Mouse (Mus musculus): ENCODE measurements at regions not wholly inside any gene's neighbourhood (a gene's known extent, or its start where the extent isn't known, plus 50 kb on each side); places are given as distances from the start of the nearest gene placed in this dataset.
A peak's percentile ranks its signal among the peaks of the same experiment; 100 is the strongest.
"Not testable (repeated sequence)": the region's sequence is repeated elsewhere in the genome, so short reads cannot be mapped to it uniquely, and the experiment has no call there.

GRCm38 (mm10) chr10:111592416-111593149 lies 86.5 kb downstream of the Phlda1 start:
- DNase-seq (ENCODE audit: low spot score in 2 of 2) = no peak

GRCm38 (mm10) chr10:111593280-111593679 lies 87.2 kb downstream of the Phlda1 start:
- no peak for DNase-seq (ENCODE audit: low spot score in 2 of 2)

DNA sequence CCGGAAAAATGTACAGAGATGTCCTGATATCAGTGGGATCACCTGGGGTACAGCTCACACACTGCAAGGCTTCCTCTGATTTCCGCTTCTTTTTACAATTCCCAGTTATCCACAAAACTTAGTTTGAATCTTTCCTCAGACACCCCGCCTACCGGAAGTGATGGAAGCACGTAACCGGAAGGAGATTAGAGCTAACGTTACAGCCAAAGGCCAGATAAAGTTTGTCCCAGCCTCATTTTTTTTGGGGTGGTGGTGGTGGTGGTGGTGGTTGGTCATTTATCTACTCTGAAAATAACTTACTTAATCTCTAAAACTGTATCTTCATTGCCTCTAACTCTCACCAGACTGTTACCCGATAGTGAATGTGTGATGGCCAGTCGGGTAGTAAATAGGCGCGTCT lies 88.1 kb downstream of the Phlda1 start:
- DNase-seq (ENCODE audit: low spot score in 2 of 2) = no peak

GRCm38 (mm10) chr10:111594651-111595050 lies 88.6 kb downstream of the Phlda1 start:
- no peak for DNase-seq (ENCODE audit: low spot score in 2 of 2)

GRCm38 (mm10) chr10:111595513-111595995 lies 89.5 kb downstream of the Phlda1 start:
- DNase-seq (ENCODE audit: low spot score in 2 of 2) = no peak

GRCm38 (mm10) chr10:111598650-111599049 lies 92.6 kb downstream of the Phlda1 start:
- DNase-seq (ENCODE audit: low spot score in 2 of 2) = no peak

GRCm38 (mm10) chr10:111599297-111600250 lies 93.5 kb downstream of the Phlda1 start:
- no peak for DNase-seq (ENCODE audit: low spot score in 2 of 2)

DNA sequence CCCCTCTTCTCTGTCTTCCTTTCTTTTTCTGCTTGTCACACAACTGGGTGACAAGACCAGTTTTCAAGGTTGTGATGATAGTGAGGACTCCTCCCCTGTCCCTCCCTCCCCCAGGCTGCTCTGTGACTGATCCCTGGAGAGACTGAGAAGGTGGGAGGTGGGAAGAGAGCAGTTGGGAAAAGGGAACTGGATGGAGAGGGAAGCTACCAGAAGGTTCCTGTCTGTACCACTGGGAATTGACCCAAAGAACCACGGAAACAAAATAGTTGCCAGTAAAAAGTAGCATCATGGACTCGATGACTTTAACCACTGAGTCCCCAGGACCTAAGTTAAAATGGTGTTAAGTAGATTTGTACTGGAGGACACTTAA lies 94.2 kb downstream of the Phlda1 start:
- DNase-seq (ENCODE audit: low spot score in 2 of 2) = no peak

- DNase-seq (ENCODE audit: low spot score in 2 of 2) = peak; percentile 84 to 89
Measured at GRCm38 (mm10) chr10:111600677-111601099, 94.6 kb downstream of the Phlda1 start.

- no peak for DNase-seq (ENCODE audit: low spot score in 2 of 2)
Measured at GRCm38 (mm10) chr10:111603166-111603565, 97.1 kb downstream of the Phlda1 start.

DNA sequence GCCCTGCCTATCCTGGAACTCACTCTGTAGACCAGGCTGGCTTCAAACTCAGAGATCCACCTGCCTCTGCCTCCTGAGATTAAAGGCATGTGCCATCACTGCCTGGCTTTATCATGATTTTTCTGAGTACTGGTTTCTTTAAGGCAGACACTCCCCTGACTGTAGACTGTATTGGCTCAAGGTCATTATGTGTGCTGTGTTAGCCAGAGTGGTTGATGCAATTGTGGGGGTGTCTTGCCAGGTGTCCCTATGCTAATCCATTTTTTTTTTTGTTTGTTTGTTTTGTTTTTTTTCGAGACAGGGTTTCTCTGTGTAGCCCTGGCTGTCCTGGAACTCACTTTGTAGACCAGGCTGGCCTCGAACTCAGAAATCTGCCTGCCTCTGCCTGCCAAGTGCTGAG lies 101.3 kb downstream of the Phlda1 start:
- not testable (repeated sequence) for DNase-seq (ENCODE audit: low spot score in 2 of 2)

- DNase-seq (ENCODE audit: low spot score in 2 of 2) = no peak
Measured at GRCm38 (mm10) chr10:111608385-111609093, 102.5 kb downstream of the Phlda1 start.

DNA sequence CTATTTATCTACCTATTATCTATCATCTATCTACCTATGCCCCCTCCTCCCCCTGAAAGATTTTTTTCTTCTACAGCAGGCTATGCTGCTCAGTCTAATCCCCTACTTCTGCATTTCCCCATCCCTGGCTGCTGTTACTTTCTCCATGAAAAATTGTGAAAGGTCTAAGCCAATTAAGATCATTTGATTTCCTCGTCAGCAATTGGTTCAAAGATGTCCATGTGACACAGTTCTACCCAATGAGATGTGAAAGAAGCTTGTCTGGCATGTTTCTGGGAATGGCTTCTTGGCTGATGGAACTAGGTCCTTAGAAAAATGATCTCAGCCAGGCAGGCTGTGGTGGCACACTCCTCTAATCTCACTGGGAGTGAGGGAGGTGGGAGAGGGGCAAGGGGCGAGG lies 103.8 kb downstream of the Phlda1 start:
- no peak for DNase-seq (ENCODE audit: low spot score in 2 of 2)

DNA sequence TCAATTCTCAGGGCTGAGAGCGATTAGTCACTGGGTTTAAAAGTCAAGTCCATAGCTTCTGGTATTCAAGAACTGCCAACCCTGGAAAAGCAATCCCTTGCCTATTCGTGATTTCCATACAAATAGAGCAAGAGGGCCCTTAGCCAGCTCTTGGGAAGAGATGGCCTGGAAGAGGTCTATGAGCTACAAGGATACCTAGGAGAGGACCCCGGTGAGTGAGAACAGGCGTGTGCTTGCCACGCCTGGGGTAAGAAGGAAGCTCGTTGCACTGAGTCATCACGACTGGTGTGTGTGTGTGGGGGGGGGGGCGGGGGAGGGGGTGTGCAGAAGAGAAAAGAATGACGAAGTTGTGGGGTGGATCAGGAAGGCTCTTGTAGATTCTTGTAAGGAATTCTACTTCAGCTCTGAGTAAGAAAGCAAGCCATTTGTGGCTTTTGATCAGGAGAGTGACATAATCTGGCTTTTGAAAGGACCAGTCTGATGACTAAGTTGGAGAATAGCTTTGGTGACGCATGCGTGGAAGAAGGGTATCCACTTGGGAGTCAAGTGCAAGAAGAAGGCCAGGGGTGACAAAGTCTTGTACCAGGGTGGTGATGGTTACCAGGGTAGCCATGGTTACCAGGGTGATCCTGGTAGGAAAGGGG lies 113.7 kb downstream of the Phlda1 start:
- no peak for DNase-seq (ENCODE audit: low spot score in 2 of 2)

DNA sequence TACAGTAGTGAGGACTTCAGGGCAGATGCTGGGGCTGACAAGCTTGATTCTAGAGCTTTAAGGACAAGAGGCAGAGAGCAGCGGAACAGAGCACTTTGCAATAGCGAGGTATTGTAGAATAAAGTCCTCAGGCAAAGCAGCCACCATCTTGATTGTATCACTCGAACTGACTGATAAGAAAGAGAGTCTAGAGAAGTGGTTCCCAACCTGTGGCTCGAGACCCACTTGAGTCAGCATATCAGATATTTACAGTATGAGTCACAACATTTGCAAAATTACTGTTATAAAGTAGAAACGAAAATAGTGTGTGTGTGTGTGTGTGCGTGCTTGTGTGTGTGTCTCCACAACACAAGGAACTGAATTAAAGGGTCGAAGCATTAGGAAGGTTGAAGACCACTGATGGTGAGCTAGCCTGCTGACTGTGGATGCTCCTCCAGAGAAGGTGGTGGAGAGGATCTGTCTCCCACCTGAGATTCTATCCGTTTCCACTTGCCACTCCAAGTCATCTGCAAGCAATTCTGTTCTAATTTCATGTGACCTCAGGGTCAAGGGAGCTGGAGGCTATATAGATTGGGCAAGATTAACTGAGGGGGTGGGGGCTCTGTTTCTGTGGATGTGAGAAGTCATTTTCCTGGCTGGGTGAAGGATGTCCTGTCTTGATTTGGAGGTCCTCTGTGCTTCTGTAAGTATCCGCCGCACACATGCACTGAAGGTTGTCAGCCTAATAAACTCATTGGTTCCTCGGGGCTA lies 115.0 kb downstream of the Phlda1 start:
- no peak for DNase-seq (ENCODE audit: low spot score in 2 of 2)

DNA sequence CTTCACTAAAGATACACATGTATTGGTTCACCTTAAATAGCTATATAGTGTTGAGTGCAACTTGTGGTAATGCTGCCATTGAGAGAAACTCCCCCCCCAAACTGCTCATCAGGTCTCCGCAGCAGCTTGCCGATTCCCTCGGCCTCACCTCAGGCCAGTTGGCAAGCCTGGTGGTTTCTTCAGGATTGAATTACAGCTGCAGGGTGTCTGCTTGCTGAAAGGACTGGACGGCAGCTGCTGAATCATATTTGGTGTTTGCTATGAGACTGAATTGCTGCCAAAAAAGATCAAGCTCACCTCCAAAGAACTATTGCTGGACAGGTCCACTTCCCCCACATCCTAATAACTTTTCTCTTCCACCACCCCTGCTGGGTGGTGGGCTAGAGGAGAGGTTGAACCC lies 116.7 kb downstream of the Phlda1 start:
- no peak for DNase-seq (ENCODE audit: low spot score in 2 of 2)

- no peak for DNase-seq (ENCODE audit: low spot score in 2 of 2)
Measured at GRCm38 (mm10) chr10:111624021-111624420, 117.9 kb downstream of the Phlda1 start.

GRCm38 (mm10) chr10:111624624-111625023 lies 118.5 kb downstream of the Phlda1 start:
- DNase-seq (ENCODE audit: low spot score in 2 of 2) = no peak

GRCm38 (mm10) chr10:111625573-111625972 lies 119.5 kb downstream of the Phlda1 start:
- DNase-seq (ENCODE audit: low spot score in 2 of 2) = no peak

- DNase-seq (ENCODE audit: low spot score in 2 of 2) = no peak
Measured at GRCm38 (mm10) chr10:111626009-111626408, 119.9 kb downstream of the Phlda1 start.

DNA sequence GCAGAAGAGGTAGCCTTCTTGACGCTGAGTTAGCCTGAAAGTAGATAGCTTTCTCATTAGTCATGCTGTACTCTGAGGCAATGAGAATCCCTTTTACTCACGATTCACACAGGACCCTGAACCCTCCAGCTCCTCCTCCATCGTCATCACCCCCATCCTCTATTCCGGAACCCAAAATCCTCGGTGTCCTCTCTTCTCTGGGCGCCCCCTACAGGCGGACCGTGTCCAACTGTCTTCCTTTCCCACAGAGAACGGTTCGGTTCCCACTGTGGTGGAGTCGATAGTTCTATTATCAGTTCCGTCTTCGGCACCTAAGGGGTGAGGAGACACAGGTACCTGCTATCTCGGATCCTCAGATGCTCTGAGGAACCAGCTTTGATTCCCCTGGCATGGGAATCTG lies 130.2 kb downstream of the Phlda1 start:
- no peak for DNase-seq (ENCODE audit: low spot score in 2 of 2)
